ENCODE assay signal across 37 mouse cellular contexts in the genomic region with DNA sequence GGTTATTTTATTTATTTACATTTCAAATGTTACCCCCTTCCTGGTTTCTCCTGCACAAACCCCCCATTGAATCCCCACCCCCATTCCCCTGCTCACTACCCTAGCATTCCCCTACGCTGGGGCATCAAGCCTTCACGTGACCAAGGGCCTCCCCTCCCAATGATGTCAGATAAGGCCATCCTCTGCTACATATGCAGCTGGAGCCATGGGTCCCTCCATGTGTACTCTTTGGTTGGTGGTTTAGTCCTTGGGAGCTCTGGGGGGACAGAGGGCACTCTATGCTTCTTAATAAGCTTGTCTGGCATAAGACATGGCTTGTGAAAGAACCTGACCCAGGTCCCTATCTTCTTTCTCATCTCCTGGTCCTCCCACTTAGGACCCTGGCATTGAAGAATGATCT. TPM values are rescaled to one million over a fixed set of nuclear protein-coding genes. Genes with fewer than 3 reads are reported as not detected.
"Had no signal": no experiment of that assay in that cellular context is flagged by ENCODE, and none has a peak within 500 bp of the region (broad histone marks: within the 10 kb centered on the region; RNA-seq: fewer than 3 reads in every experiment).

No protein-coding gene starts in this region.

- H3K27me3 ChIP-seq: hindbrain, embryonic 13.5 days; hindbrain, embryonic 15.5 days; limb, embryonic 12.5 days; liver, embryonic 13.5 days; liver, embryonic 15.5 days had no signal

- ATAC-seq: intestine, embryonic 16.5 days had no signal

- H3K4me1 ChIP-seq: hindbrain, embryonic 15.5 days; limb, embryonic 12.5 days; liver, embryonic 13.5 days; liver, embryonic 15.5 days had no signal

- H3K9ac ChIP-seq: hindbrain, embryonic 13.5 days; hindbrain, embryonic 15.5 days; limb, embryonic 12.5 days; liver, embryonic 13.5 days; liver, embryonic 15.5 days had no signal

- DNase-seq: gastrocnemius, adult 2 months; gastrocnemius, postnatal 10 days; gastrocnemius, postnatal 25 days; heart, adult 2 months; heart, postnatal 14 days; heart, postnatal 36 days; kidney, adult 11 months; kidney, adult 8-10 months; kidney, postnatal 10 days; kidney, postnatal 25 days; kidney, postnatal 4 days; liver; liver, embryonic 13.5 days had no signal

- H3K9me3 ChIP-seq: hindbrain, embryonic 13.5 days; hindbrain, embryonic 15.5 days; limb, embryonic 10.5 days; limb, embryonic 12.5 days; liver, embryonic 13.5 days; liver, embryonic 15.5 days had no signal

- H3K27ac ChIP-seq: gastrocnemius, adult 2 months; heart, adult 2 months; hindbrain, embryonic 13.5 days; hindbrain, embryonic 15.5 days; hindbrain, postnatal 0 days; layer of hippocampus, adult 2 months; left cerebral cortex, adult 2 months; limb, embryonic 10.5 days; limb, embryonic 12.5 days; liver, embryonic 13.5 days; liver, embryonic 15.5 days had no signal

- H3K36me3 ChIP-seq: liver, embryonic 13.5 days; liver, embryonic 15.5 days had no signal

- H3K4me3 ChIP-seq: gastrocnemius, adult 2 months; heart, adult 2 months; hindbrain, embryonic 13.5 days; hindbrain, embryonic 15.5 days; layer of hippocampus, adult 2 months; left cerebral cortex, adult 2 months; limb, embryonic 10.5 days; limb, embryonic 12.5 days; liver, embryonic 13.5 days; liver, embryonic 15.5 days had no signal

RNA-seq across cellular contexts. Expression of a gene that starts 52.3 kb away (rescaled TPM):
- total RNA-seq: gastrocnemius, adult 2 months; gastrocnemius, postnatal 10 days; gastrocnemius, postnatal 25 days; gastrocnemius, postnatal 4 days; heart, adult 2 months; heart, postnatal 14 days; heart, postnatal 36 days; hematopoietic stem cell, adult 5-6 weeks; layer of hippocampus, adult 2 months; layer of hippocampus, postnatal 10 days; layer of hippocampus, postnatal 25 days; left cerebral cortex, adult 2 months; left cerebral cortex, postnatal 14 days; left cerebral cortex, postnatal 36 days had no signal
- polyA plus RNA-seq: frontal cortex, adult 2 months; heart, adult 2 months; heart, embryonic 11.5 days; heart, embryonic 14.5 days; heart, embryonic 16.5 days; intestine, embryonic 14.5 days; intestine, embryonic 16.5 days; kidney, embryonic 14.5 days; kidney, embryonic 16.5 days; limb, embryonic 10.5 days; limb, embryonic 12.5 days; limb, embryonic 14.5 days; liver, embryonic 11.5 days; liver, embryonic 13.5 days; liver, embryonic 15.5 days had no signal
